Mouse (Mus musculus) heart, embryonic 16.5 days (tissue): Measurements from ENCODE around the gene Gm266. TPM values are rescaled to one million over a fixed set of nuclear protein-coding genes. Genes with fewer than 3 reads are reported as not detected.
"Not testable (repeated sequence)": the region's sequence is repeated elsewhere in the genome, so short reads cannot be mapped to it uniquely, and the experiment has no call there.

Experiments
- ATAC-seq: fragments of 200-750 bp; cut with Nextera tagmentation; replicated peaks from 2 replicates; pipeline ENCODE4 v1.8.0; 2017; ENCODE audit warnings: moderate number of reproducible peaks; ENCODE audit not compliant: insufficient read depth, low FRiP score; ENCODE audit errors: extremely low read depth
- H3K27ac ChIP-seq: fragments of 300-500 bp; sonication (generic); 2 replicates; pipeline ENCODE4 v1.5.1; 2014; ENCODE audit warnings: mild to moderate bottlenecking, low read length, control low read depth, moderate library complexity
- H3K27me3 ChIP-seq: fragments of 300-500 bp; sonication (generic); 2 replicates; pipeline ENCODE4 v1.6.1; 2014; ENCODE audit warnings: low read length, mixed read lengths; ENCODE audit not compliant: control insufficient read depth, insufficient read depth
- H3K36me3 ChIP-seq: fragments of 300-500 bp; sonication (generic); 2 replicates; pipeline ENCODE4 v1.6.1; 2014; ENCODE audit not compliant: control insufficient read depth, insufficient read depth
- H3K4me1 ChIP-seq: fragments of 300-500 bp; sonication (generic); 2 replicates; pipeline ENCODE4 v1.6.1; 2014; ENCODE audit warnings: low read length, mixed read lengths; ENCODE audit not compliant: control insufficient read depth, insufficient read depth
- H3K4me2 ChIP-seq: fragments of 300-500 bp; sonication (generic); 2 replicates; pipeline ENCODE4 v1.6.1; 2014; ENCODE audit warnings: low read depth, mild to moderate bottlenecking, control low read depth, low read length
- H3K4me3 ChIP-seq: fragments of 300-500 bp; sonication (generic); 2 replicates; pipeline ENCODE4 v1.5.1; 2014; ENCODE audit warnings: mild to moderate bottlenecking, control low read depth, low read length
- H3K9ac ChIP-seq: fragments of 300-500 bp; sonication (generic); 2 replicates; pipeline ENCODE4 v1.6.1; 2014; ENCODE audit warnings: low read length, control low read depth
- H3K9me3 ChIP-seq: fragments of 300-500 bp; sonication (generic); replicated peaks from 2 replicates; pipeline ENCODE4 v1.6.1; 2016; ENCODE audit warnings: low read length; ENCODE audit not compliant: control insufficient read depth
- WGBS: fragments of 180-500 bp; shearing (Covaris S2); extraction: QIAGEN DNeasy Blood & Tissue Kit; methylation state at CpG from one replicate; pipeline ENCODE4 v1.1.7; 2014; 5-methylcytosine and 5-hydroxymethylcytosine counted together
- polyA plus RNA-seq: library from polyadenylated mRNA; unstranded; fragments of >200 nt; fragmentation: Nextera tagmentation; extraction: Ambion mirVana; gene quantifications from 2 replicates; pipeline ENCODE4 v1.2.1, GENCODE M21; 2015

Gm266 gene
- polyA plus RNA-seq, 1 experiment from 2014 or later, result 6.1 TPM

GRCm38 (mm10) chr12:111518391-111518790 is 32.8 kb upstream of the Gm266 start:
- Histone ChIP-seq H3K9me3 (peaks cover 4% of the 10 kb centered on the region; the same call in 1 of the 2 replicates), H3K9ac (no peak overlapping the region), H3K36me3 (no peaks in the 10 kb centered on the region), H3K27me3 (no peaks in the 10 kb centered on the region), H3K4me1 (peaks cover 8% of the 10 kb centered on the region), H3K4me3 (no peak overlapping the region), H3K4me2 (no peak overlapping the region), H3K27ac (no peak overlapping the region)
- whole genome bisulfite sequencing, result 84% methylated on average over 9 of the region's 9 CpGs
- ATAC-seq, result no peak

DNA sequence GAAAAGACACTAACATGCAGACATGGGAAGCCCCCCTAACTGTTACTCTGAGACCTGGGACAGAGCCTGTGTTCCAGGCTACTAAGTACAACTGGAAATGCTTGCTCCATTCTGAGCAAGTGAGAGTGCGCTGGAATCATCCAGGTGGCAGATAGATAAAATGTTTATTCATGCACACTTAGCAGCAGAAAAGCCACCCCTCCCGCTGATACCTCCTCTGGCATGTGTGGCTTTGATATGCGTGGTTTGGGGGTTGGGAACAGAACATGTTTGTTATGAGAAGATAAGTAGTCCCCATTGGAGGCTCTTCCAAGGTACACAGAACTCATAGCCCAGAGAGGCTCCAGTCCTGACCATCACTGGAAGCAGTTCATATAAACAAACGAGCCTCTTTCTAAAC is 32.3 kb upstream of the Gm266 start:
- ATAC-seq, result no peak
- Histone ChIP-seq H3K4me2 (no peak overlapping the region), H3K9me3 (peaks cover 4% of the 10 kb centered on the region; the same call in 1 of the 2 replicates), H3K4me3 (no peak overlapping the region), H3K27ac (no peak overlapping the region), H3K4me1 (peaks cover 8% of the 10 kb centered on the region), H3K36me3 (no peaks in the 10 kb centered on the region), H3K9ac (no peak overlapping the region), H3K27me3 (no peaks in the 10 kb centered on the region)
- WGBS, result 38% methylated on average over 4 of the region's 4 CpGs

DNA sequence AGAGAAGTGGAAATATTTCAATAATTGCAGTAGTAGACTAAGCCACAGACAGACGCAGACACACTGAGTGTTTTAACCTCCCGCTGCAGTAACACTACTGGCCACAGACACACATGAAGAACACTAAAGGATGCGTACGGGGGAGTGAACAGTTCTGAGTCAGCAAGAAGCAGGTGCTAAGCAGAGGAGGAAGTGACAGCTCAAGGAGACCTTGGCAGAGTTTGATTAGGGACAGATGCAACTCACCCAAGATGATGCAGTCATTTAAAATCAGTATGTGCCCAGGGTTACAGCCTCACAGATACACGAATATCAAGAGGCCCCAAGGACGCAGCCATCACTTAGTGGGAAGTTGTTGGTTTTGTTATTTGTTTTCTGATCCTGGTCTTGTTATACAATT is 31.2 kb upstream of the Gm266 start:
- Histone ChIP-seq H3K4me3 (no peak overlapping the region), H3K9me3 (no peaks in the 10 kb centered on the region), H3K4me2 (no peak overlapping the region), H3K36me3 (no peaks in the 10 kb centered on the region), H3K9ac (no peak overlapping the region), H3K4me1 (peaks cover 8% of the 10 kb centered on the region), H3K27me3 (no peaks in the 10 kb centered on the region), H3K27ac (no peak overlapping the region)
- ATAC-seq, result no peak
- 81% methylated on average over 6 of the region's 6 CpGs for WGBS

DNA sequence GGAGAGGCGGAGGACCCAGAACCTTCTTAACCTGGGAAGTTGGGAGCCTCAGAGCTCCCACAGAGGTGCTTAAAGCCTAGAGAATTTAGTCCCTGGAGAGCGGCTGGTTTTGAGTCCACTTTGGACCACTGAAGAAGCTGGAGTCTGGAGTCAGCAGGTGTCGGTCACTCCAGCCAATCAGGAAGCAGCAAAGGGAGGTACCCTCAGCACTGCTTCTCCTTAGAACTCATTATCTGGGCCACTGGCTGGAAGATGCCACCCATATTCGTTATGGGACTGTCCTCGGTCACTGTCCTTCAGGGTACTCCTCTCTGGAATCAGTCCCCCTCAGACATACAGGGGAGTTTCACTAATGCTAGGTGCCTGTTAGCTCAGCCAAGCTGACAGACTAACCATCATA is 30.3 kb upstream of the Gm266 start:
- Histone ChIP-seq H3K9ac (no peak overlapping the region), H3K4me2 (no peak overlapping the region), H3K27me3 (no peaks in the 10 kb centered on the region), H3K4me1 (peaks cover 8% of the 10 kb centered on the region), H3K27ac (no peak overlapping the region), H3K4me3 (no peak overlapping the region), H3K36me3 (no peaks in the 10 kb centered on the region), H3K9me3 (no peaks in the 10 kb centered on the region)
- WGBS, result 91% methylated on average over 5 of the region's 5 CpGs
- no peak for ATAC-seq

GRCm38 (mm10) chr12:111514874-111515649 is 29.4 kb upstream of the Gm266 start:
- Histone ChIP-seq H3K9ac (no peak overlapping the region), H3K27ac (no peak overlapping the region), H3K4me2 (peak overlapping the region; percentile 1; the same call in 1 of the 2 replicates), H3K27me3 (no peaks in the 10 kb centered on the region), H3K4me1 (peaks cover 8% of the 10 kb centered on the region), H3K4me3 (no peak overlapping the region), H3K9me3 (no peaks in the 10 kb centered on the region), H3K36me3 (no peaks in the 10 kb centered on the region)
- WGBS, result 82% methylated on average over 7 of the region's 7 CpGs
- ATAC-seq, result no peak

DNA sequence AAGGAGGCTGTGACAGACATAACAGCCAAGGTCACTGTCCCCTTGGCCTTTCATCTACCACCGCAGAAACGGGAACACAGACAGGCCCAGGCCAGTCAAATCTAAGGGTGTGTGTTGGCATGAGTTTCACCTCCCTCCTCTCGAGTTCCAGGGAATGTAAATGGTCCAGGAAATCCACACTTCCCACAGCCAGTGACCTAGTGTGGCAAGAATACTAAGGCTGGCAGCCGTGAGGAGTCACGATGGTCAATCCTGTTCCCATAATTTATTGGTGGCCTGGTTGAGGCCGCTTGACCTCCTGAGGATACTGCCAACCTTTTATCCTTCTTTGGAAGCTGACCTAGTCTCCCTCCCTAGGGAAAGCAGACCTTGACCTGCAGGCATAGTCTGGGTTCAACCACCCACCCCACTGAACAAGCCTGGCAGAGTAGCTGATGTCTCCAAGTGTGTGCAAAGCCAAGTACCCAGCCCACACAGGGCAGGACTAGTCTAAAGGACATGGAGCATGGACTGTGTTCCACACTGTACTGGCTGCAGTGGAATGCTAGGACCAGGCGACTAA is 28.7 kb upstream of the Gm266 start:
- H3K36me3 ChIP-seq, result no peaks in the 10 kb centered on the region
- no peak for ATAC-seq
- H3K4me3 ChIP-seq, result no peak overlapping the region
- H3K9me3 ChIP-seq, result no peaks in the 10 kb centered on the region
- 0 out of 2 replicates have a peak overlapping the region, but pooled peaks have one; percentile 22 for H3K9ac ChIP-seq
- H3K4me2 ChIP-seq, result 0 out of 2 replicates have a peak overlapping the region, but pooled peaks have one; percentile 1
- WGBS, result 62% methylated on average over 7 of the region's 7 CpGs
- peaks cover 8% of the 10 kb centered on the region for H3K4me1 ChIP-seq
- no peak overlapping the region for H3K27ac ChIP-seq
- H3K27me3 ChIP-seq, result no peaks in the 10 kb centered on the region

DNA sequence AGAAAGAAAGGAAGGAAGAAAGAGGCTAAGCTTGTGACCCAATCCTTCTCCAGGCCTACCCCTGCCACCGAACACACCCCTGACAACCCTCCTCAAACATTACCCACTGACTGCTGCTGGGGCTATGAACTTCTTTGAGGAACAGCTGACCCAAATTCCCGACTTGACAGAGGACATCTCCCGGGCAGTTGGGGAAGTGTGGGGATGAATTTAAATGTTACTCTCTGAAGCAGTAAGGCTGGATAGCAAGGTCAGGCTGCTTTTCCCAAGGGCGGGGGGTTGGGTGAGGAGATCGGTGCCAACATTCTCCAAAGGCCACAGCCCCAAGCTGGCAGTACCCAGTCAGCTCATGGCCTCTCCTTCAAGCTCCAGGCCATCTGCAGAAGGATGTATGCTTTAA is 28.1 kb upstream of the Gm266 start:
- Histone ChIP-seq H3K27me3 (no peaks in the 10 kb centered on the region), H3K4me2 (no peak overlapping the region), H3K27ac (no peak overlapping the region), H3K4me3 (no peak overlapping the region), H3K9me3 (no peaks in the 10 kb centered on the region), H3K9ac (no peak overlapping the region), H3K36me3 (no peaks in the 10 kb centered on the region), H3K4me1 (peaks cover 8% of the 10 kb centered on the region)
- WGBS, result 62% methylated on average over 5 of the region's 5 CpGs
- ATAC-seq, result peak; percentile 21; the same call in 1 of the 2 replicates

GRCm38 (mm10) chr12:111512572-111513063 is 27.0 kb upstream of the Gm266 start:
- Histone ChIP-seq H3K9me3 (no peaks in the 10 kb centered on the region), H3K27ac (no peak overlapping the region), H3K4me1 (peaks cover 8% of the 10 kb centered on the region), H3K27me3 (no peaks in the 10 kb centered on the region), H3K4me3 (no peak overlapping the region), H3K9ac (no peak overlapping the region), H3K36me3 (no peaks in the 10 kb centered on the region), H3K4me2 (no peak overlapping the region)
- 86% methylated on average over 12 of the region's 12 CpGs for WGBS
- ATAC-seq, result no peak

DNA sequence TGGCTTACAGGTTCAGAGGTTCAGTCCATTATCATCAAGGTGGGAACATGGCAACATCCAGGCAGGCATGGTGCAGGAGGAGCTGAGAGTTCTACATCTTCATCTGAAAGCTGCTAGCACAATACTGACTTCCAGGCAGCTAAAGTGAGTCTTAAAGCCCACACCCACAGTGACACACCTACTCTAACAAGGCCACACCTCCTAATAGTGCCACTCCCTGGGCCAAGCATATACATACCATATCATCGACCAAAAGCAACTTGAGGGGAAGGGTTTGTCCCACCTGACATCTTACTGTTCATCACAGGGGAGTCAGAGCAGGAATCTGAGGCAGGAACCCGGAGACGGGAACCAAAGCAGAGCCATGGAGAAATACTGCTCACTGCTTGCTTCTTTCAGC is 22.8 kb upstream of the Gm266 start:
- 76% methylated on average over 3 of the region's 3 CpGs for WGBS
- not testable (repeated sequence) for H3K36me3 ChIP-seq, H3K4me1 ChIP-seq, H3K4me2 ChIP-seq, H3K9me3 ChIP-seq, H3K9ac ChIP-seq, H3K27ac ChIP-seq, ATAC-seq, H3K27me3 ChIP-seq, H3K4me3 ChIP-seq
